ENCODE assay signal across 8 mouse cellular contexts in genomic region chr2:85123187-85123868, GRCm38 (mm10). TPM values are rescaled to one million over a fixed set of nuclear protein-coding genes. Genes with fewer than 3 reads are reported as not detected.
A peak's percentile ranks its signal among the peaks of the same experiment; 100 is the strongest.
DNase-seq lines count a peak whose midpoint lies in the region; ATAC-seq lines count a peak whose summit lies in the region.

No protein-coding gene starts in this region.

- DNase-seq in CD4-positive, CD25-positive, alpha-beta regulatory T cell, adult 2 months (ENCODE audit: low read depth, low spot score): peak; percentile 47
- DNase-seq in 3T3-L1 (ENCODE audit: low read depth, low spot score): peak; percentile 74
- peak; percentile 55 for DNase-seq in forelimb bud, embryonic 11.5 days (ENCODE audit: low read depth, low spot score)
- DNase-seq in kidney, postnatal 14 days: peak; percentile 49
- DNase-seq in lung, postnatal 10 days: peak; percentile 53

- no peaks in the 10 kb centered on the region for H3K27me3 ChIP-seq in stomach, embryonic 14.5 days (ENCODE audit: control insufficient read depth, insufficient read depth, low read length)

- H3K36me3 ChIP-seq in stomach, embryonic 14.5 days (ENCODE audit: control insufficient read depth, insufficient read depth, low read length): no peaks in the 10 kb centered on the region

- no peak overlapping the region for H3K4me3 ChIP-seq in stomach, embryonic 14.5 days (ENCODE audit: low read depth, low read length)

- no peak for ATAC-seq in CD4-positive, CD25-positive, alpha-beta regulatory T cell, adult 4 months
- 0 out of 2 replicates have a peak, but pooled peaks have one; percentile 63 for ATAC-seq in cerebellum, adult (ENCODE audit: insufficient number of reproducible peaks, low FRiP score, low TSS enrichment)
- ATAC-seq in stomach, embryonic 14.5 days (ENCODE audit: insufficient number of reproducible peaks, insufficient read depth, low FRiP score, low read depth): peak; percentile 54; the same call in 1 of the 2 replicates

- no peak overlapping the region for H3K27ac ChIP-seq in stomach, embryonic 14.5 days (ENCODE audit: low read length)

- H3K4me1 ChIP-seq in stomach, embryonic 14.5 days (ENCODE audit: control insufficient read depth, insufficient read depth, low read length): no peaks in the 10 kb centered on the region

- no peaks in the 10 kb centered on the region for H3K9me3 ChIP-seq in stomach, embryonic 14.5 days (ENCODE audit: control insufficient read depth, low read depth, low read length)

- H3K4me2 ChIP-seq in stomach, embryonic 14.5 days (replicated peaks; ENCODE audit: low read depth, low read length): no peak overlapping the region

- 23% methylated on average over 5 of the region's 5 CpGs for WGBS in stomach, embryonic 14.5 days

- H3K9ac ChIP-seq in stomach, embryonic 14.5 days (replicated peaks; ENCODE audit: low read depth, low read length): no peak overlapping the region

RNA-seq across cellular contexts. Expression of gene Aplnr, which starts 12.7 kb away (rescaled TPM):
- polyA plus RNA-seq in CD4-positive, CD25-positive, alpha-beta regulatory T cell, adult 4 months (2017; shearing (Covaris generic)): not detected
- polyA plus RNA-seq in stomach, embryonic 14.5 days (2014; fragmentation: Nextera tagmentation; extraction: Ambion mirVana): 52.0 and 57.1 TPM in 2 replicates

Comparison
In these comparisons a context has a peak if more than half of its experiments do, and no peak if none do; other contexts are left out.
1. RNA of gene Aplnr, which starts 12.7 kb away (polyA plus RNA-seq): 52.0 to 57.1 TPM in stomach, embryonic 14.5 days; not detected in CD4-positive, CD25-positive, alpha-beta regulatory T cell, adult 4 months; every median in the first group is over 10 times any median in the second.
2. Peak in every context shown above with its lines, with median percentiles within 50 percentile points of each other: DNase-seq.